Mouse (Mus musculus): ENCODE measurements around the gene Mucl1.
"Not testable (repeated sequence)": the region's sequence is repeated elsewhere in the genome, so short reads cannot be mapped to it uniquely, and the experiment has no call there.

Gene Mucl1

DNA sequence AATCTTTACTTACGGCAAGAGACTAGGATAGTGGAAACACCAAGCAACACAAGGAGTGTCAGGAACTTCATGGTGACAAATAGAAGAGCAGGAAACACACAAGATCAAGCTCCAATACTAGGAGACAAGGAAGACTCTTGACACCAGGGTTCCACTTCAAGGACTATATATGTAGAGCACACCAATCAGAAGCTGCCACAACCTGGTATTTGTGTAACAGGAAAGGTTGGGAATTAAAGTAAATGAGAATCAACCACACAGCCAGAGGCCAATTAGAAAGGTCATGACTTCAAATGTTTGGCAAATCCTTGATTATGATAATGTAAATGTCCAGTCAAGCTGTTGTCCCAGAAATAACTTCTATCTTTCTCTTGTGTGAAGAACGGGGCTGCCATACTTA, at the start of gene Mucl1:
Mucl1 (minus strand) TSS at position 101 of the 400 bp plus-strand sequence.
- DNase-seq (ENCODE audit: low spot score), result no peak

GRCm38 (mm10) chr15:103766836-103767235, 11.6 kb upstream of the Mucl1 start:
- DNase-seq (ENCODE audit: low spot score), result peak; percentile 80

DNA sequence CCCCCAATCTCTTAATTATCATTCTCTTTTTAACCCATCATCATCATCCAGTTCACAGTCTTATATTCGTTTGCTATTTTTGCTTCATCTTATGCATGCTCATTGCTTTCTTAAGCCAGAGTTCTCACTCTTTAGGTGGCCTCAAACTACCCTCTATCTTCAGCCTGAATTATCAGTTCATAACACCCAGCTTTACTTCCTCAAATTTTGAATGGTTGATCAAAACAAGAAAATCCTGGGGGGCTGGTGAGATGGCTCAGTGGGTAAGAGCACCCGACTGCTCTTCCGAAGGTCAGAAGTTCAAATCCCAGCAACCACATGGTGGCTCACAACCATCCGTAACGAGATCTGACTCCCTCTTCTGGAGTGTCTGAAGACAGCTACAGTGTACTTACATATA, 38.4 kb downstream of the Mucl1 start:
- DNase-seq (ENCODE audit: low spot score), result not testable (repeated sequence)
